Mouse (Mus musculus): ENCODE measurements around the gene Irx1. TPM values are rescaled to one million over a fixed set of nuclear protein-coding genes. Genes with fewer than 3 reads are reported as not detected.

The Irx1 gene
- polyA plus RNA-seq (2011; ENCODE audit: insufficient read depth, insufficient read length, low replicate concordance, missing spikeins), result 1.8 TPM in 1 of 2 replicates, not detected in the other

DNA sequence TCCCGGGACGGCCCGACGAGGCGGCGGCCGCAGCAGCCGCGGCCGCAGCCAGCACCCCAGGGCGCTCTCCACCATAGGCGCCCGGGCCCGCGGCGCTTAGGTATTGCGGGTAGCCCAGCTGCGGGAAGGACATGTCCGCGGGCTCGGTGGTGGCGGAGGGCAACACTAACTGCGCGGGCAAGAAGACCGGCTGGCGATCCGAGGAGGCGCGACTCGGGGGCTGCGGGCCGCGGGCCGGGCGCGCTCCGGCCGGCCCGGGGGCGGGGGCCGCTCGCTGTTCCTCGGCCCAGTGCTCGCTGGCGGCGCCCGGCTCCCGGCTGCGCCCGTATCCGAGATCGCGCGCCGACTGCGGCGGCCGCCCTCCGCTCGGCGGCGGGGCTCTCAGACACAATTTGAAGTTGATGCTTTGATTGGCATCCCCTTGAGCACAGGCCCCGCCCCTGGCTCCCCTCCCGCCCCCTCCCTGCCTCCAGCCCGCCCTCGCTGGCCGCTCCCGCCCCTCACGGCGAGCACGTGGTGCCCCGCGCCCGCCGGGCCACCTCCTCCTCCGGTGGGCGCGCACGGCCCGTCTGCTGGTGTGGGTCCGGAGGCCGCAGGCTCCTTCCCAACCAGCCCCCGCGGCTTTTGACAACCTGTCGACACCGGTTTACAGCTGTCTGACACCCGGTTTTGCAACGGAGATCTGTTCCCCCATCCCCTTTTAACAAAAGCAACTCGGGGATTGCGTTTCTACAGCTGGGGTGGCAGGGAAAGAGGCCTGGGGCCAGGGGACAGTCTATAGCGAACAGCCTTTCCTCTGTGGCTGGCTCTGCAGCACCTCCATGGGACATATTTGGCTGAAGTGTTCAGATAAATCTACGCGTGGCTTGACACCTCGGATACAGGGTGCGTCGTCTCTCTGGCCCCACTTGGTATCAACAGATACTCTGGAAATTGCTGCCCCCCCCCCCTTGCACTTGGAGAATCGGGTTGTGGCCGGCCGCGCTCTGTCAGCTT is at the start of gene Irx1:
Gene Irx1 (minus strand): TSS at position 368 of the 996 bp plus-strand sequence.
- Histone ChIP-seq H3K4me3 (replicated peaks; ENCODE audit: control insufficient read depth, low read depth, low read length) (no peak within 1 kb of the TSS), H3K27ac (ENCODE audit: control insufficient read depth, insufficient read depth, low read depth, low read length, poor library complexity) (no peak within 1 kb of the TSS), H3K4me1 (ENCODE audit: control insufficient read depth, insufficient read depth, low read length) (no peaks in the 10 kb centered on the region)
- TF ChIP-seq CTCF (IDR thresholded peaks at IDR 0.05; ENCODE audit: control insufficient read depth, insufficient read depth, low read length) (no peak), POLR2A (IDR thresholded peaks at IDR 0.05; ENCODE audit: borderline replicate concordance, control insufficient read depth, low read depth, low read length) (no peak)
- WGBS, result 3% methylated on average over 100 of the region's 100 CpGs

GRCm38 (mm10) chr13:71979932-71980655 is 16.6 kb upstream of the Irx1 start:
- 55% methylated on average over 5 of the region's 5 CpGs for WGBS
- Histone ChIP-seq H3K4me3 (replicated peaks; ENCODE audit: control insufficient read depth, low read depth, low read length) (no peak overlapping the region), H3K4me1 (ENCODE audit: control insufficient read depth, insufficient read depth, low read length) (no peaks in the 10 kb centered on the region), H3K27ac (ENCODE audit: control insufficient read depth, insufficient read depth, low read depth, low read length, poor library complexity) (no peak overlapping the region)
- TF ChIP-seq CTCF (IDR thresholded peaks at IDR 0.05; ENCODE audit: control insufficient read depth, insufficient read depth, low read length), result no peak
- TF ChIP-seq POLR2A (IDR thresholded peaks at IDR 0.05; ENCODE audit: borderline replicate concordance, control insufficient read depth, low read depth, low read length), result no peak

GRCm38 (mm10) chr13:71975753-71976152 is 12.2 kb upstream of the Irx1 start:
- Histone ChIP-seq H3K4me3 (replicated peaks; ENCODE audit: control insufficient read depth, low read depth, low read length) (no peak overlapping the region), H3K4me1 (ENCODE audit: control insufficient read depth, insufficient read depth, low read length) (no peaks in the 10 kb centered on the region), H3K27ac (ENCODE audit: control insufficient read depth, insufficient read depth, low read depth, low read length, poor library complexity) (no peak overlapping the region)
- 69% methylated on average over 3 of the region's 3 CpGs for WGBS
- TF ChIP-seq POLR2A (IDR thresholded peaks at IDR 0.05; ENCODE audit: borderline replicate concordance, control insufficient read depth, low read depth, low read length) (no peak), CTCF (IDR thresholded peaks at IDR 0.05; ENCODE audit: control insufficient read depth, insufficient read depth, low read length) (no peak)

DNA sequence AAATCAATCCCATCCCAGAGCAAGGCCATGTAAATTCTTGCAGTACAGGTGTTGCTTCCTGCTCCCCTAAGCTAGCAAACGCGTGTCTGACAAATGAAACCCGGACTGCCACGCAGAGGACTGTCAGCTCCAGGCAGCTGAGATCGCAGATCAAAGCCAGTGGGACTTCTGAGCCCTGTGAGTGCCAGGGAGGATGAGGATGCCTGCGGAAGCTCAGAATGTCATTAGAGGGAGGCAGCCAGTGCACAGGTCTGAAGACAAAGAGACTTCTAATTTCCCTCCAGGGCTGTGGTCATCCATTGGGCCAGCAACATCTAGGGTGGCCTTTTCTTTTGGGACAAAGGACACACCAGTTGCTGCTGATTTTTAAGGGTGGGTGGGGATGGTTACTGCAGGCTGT is 4.8 kb upstream of the Irx1 start:
- H3K4me1 ChIP-seq (ENCODE audit: control insufficient read depth, insufficient read depth, low read length), result no peaks in the 10 kb centered on the region
- 3% methylated on average over 6 of the region's 6 CpGs for WGBS
- H3K4me3 ChIP-seq (replicated peaks; ENCODE audit: control insufficient read depth, low read depth, low read length), result no peak overlapping the region
- no peak overlapping the region for H3K27ac ChIP-seq (ENCODE audit: control insufficient read depth, insufficient read depth, low read depth, low read length, poor library complexity)
- no peak for TF ChIP-seq CTCF (IDR thresholded peaks at IDR 0.05; ENCODE audit: control insufficient read depth, insufficient read depth, low read length)

DNA sequence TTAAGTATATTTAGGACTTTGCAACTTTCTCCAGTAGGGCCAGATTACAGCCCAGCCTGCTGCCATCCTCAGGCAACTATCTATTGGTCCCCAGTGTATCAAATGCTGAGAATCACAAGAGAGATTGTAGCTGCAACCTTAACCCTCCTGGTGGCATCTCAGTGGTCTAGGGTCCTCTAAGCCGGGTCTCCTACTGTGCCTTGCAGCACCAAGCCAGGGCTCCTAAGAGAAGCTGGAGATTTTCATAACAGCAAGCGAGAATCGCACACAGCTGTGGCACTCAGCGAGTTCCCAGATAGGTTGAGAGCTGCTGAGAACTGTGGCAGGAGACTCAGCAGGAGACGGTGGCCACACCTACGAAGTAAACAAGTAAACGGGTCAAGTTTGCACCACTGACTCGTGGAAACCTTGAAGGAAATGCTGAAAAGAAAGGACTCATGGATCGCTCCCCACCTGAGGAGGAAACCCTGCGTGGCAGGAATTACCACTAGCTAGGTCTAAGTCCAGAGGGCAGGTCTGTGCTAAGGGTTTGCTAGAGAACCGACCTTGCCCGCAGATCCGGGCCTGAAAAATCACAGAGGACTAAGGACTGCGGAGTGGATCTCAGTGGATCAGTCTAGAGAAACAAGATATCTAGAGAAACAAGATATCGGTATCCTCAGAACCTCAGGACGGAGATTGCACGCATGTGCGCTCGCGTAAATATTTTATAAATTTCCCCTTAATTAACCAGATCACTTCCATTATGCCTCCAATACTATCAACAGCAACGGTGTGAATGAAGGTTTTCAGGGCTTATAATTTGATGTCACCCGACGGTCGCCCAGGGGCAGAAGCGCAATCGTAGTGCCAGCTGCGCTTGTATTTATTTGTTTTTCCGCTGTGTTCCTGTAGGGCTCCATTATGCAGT is 4.1 kb upstream of the Irx1 start:
- no peaks in the 10 kb centered on the region for H3K4me1 ChIP-seq (ENCODE audit: control insufficient read depth, insufficient read depth, low read length)
- whole genome bisulfite sequencing, result 11% methylated on average over 28 of the region's 28 CpGs
- TF ChIP-seq CTCF (IDR thresholded peaks at IDR 0.05; ENCODE audit: control insufficient read depth, insufficient read depth, low read length), result no peak
- no peak for TF ChIP-seq POLR2A (IDR thresholded peaks at IDR 0.05; ENCODE audit: borderline replicate concordance, control insufficient read depth, low read depth, low read length)
- H3K4me3 ChIP-seq (replicated peaks; ENCODE audit: control insufficient read depth, low read depth, low read length), result no peak overlapping the region
- H3K27ac ChIP-seq (ENCODE audit: control insufficient read depth, insufficient read depth, low read depth, low read length, poor library complexity), result no peak overlapping the region

- no peaks in the 10 kb centered on the region for H3K4me1 ChIP-seq (ENCODE audit: control insufficient read depth, insufficient read depth, low read length)
- WGBS, result 25% methylated on average over 2 of the region's 2 CpGs
- no peak overlapping the region for H3K27ac ChIP-seq (ENCODE audit: control insufficient read depth, insufficient read depth, low read depth, low read length, poor library complexity)
- TF ChIP-seq POLR2A (IDR thresholded peaks at IDR 0.05; ENCODE audit: borderline replicate concordance, control insufficient read depth, low read depth, low read length) (no peak), CTCF (IDR thresholded peaks at IDR 0.05; ENCODE audit: control insufficient read depth, insufficient read depth, low read length) (no peak)
- H3K4me3 ChIP-seq (replicated peaks; ENCODE audit: control insufficient read depth, low read depth, low read length), result no peak overlapping the region
These were observed 3.1 kb upstream of the Irx1 start for GRCm38 (mm10) chr13:71966631-71967030.

- H3K4me3 ChIP-seq (replicated peaks; ENCODE audit: control insufficient read depth, low read depth, low read length), result no peak overlapping the region
- TF ChIP-seq POLR2A (IDR thresholded peaks at IDR 0.05; ENCODE audit: borderline replicate concordance, control insufficient read depth, low read depth, low read length), result no peak
- TF ChIP-seq CTCF (IDR thresholded peaks at IDR 0.05; ENCODE audit: control insufficient read depth, insufficient read depth, low read length), result no peak
- WGBS, result 6% methylated on average over 13 of the region's 13 CpGs
- H3K27ac ChIP-seq (ENCODE audit: control insufficient read depth, insufficient read depth, low read depth, low read length, poor library complexity), result no peak overlapping the region
- H3K4me1 ChIP-seq (ENCODE audit: control insufficient read depth, insufficient read depth, low read length), result no peaks in the 10 kb centered on the region
These were observed 843 bp upstream of the Irx1 start for GRCm38 (mm10) chr13:71964366-71964765.
